Mouse (Mus musculus) lung, embryonic 15.5 days (tissue): ENCODE measurements around the gene Ypel3. TPM values are rescaled to one million over a fixed set of nuclear protein-coding genes. Genes with fewer than 3 reads are reported as not detected.
A peak's percentile ranks its signal among the peaks of the same experiment; 100 is the strongest.
"Not testable (repeated sequence)": the region's sequence is repeated elsewhere in the genome, so short reads cannot be mapped to it uniquely, and the experiment has no call there.

Experiments used
- ATAC-seq: fragments of 200-750 bp; cut with Nextera tagmentation; 2 replicates; pipeline ENCODE4 v1.8.0; 2017; ENCODE audit warnings: moderate number of reproducible peaks, borderline replicate concordance; ENCODE audit not compliant: low FRiP score, low TSS enrichment; ENCODE audit errors: extremely low read depth
- H3K27ac ChIP-seq: fragments of 300-500 bp; sonication (generic); 2 replicates; pipeline ENCODE4 v1.5.1; 2015; ENCODE audit warnings: moderate library complexity, mild to moderate bottlenecking, inconsistent platforms
- H3K27me3 ChIP-seq: fragments of 300-500 bp; sonication (generic); 2 replicates; pipeline ENCODE4 v1.6.1; 2015; ENCODE audit warnings: inconsistent platforms
- H3K36me3 ChIP-seq: fragments of 300-500 bp; sonication (generic); 2 replicates; pipeline ENCODE4 v1.6.1; 2015; ENCODE audit warnings: inconsistent platforms
- H3K4me1 ChIP-seq: fragments of 300-500 bp; sonication (generic); 2 replicates; pipeline ENCODE4 v1.6.1; 2015; ENCODE audit warnings: inconsistent platforms
- H3K4me2 ChIP-seq: fragments of 300-500 bp; sonication (generic); 2 replicates; pipeline ENCODE4 v1.6.1; 2015; ENCODE audit warnings: inconsistent platforms, mild to moderate bottlenecking, moderate library complexity
- H3K4me3 ChIP-seq: fragments of 300-500 bp; sonication (generic); 2 replicates; pipeline ENCODE4 v1.5.1; 2015; ENCODE audit warnings: mild to moderate bottlenecking, inconsistent platforms
- H3K9ac ChIP-seq: fragments of 300-500 bp; sonication (generic); 2 replicates; pipeline ENCODE4 v1.6.1; 2015; ENCODE audit warnings: inconsistent platforms
- H3K9me3 ChIP-seq: fragments of 300-500 bp; sonication (generic); 2 replicates; pipeline ENCODE4 v1.6.1; 2016; ENCODE audit warnings: inconsistent platforms
- WGBS: fragments of 180-500 bp; shearing (Covaris S2); methylation state at CpG from one replicate; pipeline ENCODE4 v1.1.7; 2015; 5-methylcytosine and 5-hydroxymethylcytosine counted together
- polyA plus RNA-seq: library from polyadenylated mRNA; unstranded; fragments of >200 nt; fragmentation: Nextera tagmentation; extraction: Ambion mirVana; gene quantifications from 2 replicates; pipeline ENCODE4 v1.2.1, GENCODE M21; 2015

The Ypel3 gene
- 90.3 and 96.2 TPM in 2 replicates for polyA plus RNA-seq

- Histone ChIP-seq H3K27me3 (no peaks in the 10 kb centered on the region), H3K4me2 (peak within 1 kb of the TSS; percentile 95), H3K9me3 (no peaks in the 10 kb centered on the region), H3K36me3 (peaks cover 16% of the 10 kb centered on the region), H3K4me1 (peaks cover 58% of the 10 kb centered on the region), H3K27ac (peak within 1 kb of the TSS; percentile 84), H3K4me3 (peak within 1 kb of the TSS; percentile 77), H3K9ac (peak within 1 kb of the TSS; percentile 84)
- ATAC-seq: peak; percentile 89
- WGBS: under 1% methylated on average over 34 of the region's 37 CpGs
These were observed at the start of gene Ypel3 for GRCm38 (mm10) chr7:126776598-126777057. Ypel3 (plus strand) TSS chr7:126776955.

DNA sequence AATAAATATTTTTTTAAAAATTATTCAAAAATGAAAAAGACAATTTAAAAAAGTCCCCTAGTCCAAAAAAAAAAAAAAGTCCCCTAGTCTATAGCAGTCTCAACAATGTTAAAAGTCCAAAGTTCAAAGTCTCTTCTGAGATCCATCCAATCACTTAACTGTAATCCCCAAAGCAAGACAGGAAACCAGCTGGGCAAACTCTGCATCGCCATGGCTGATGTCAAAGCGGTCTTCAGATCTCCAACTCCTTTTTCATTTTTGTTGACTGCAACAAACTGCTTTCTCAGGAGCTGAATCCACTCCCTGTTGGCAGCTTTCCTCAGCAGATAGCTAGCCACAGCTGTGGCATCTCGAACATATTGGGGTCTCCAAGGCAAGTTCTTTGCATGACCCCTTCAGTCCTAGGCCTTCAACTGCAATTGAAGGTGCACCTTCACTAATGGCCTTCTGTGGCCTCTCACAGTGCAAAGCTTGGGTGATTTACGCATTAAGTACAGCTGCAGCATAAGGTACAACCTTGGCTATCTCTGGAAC lies 46.4 kb upstream of the Ypel3 start:
- H3K4me1 ChIP-seq, H3K4me2 ChIP-seq, H3K4me3 ChIP-seq, H3K27me3 ChIP-seq, H3K36me3 ChIP-seq, H3K9ac ChIP-seq, H3K9me3 ChIP-seq: not testable (repeated sequence)
- 46% methylated on average over 4 of the region's 4 CpGs for WGBS
- 0 out of 2 replicates have a peak overlapping the region, but pooled peaks have one; percentile 12 for H3K27ac ChIP-seq
- ATAC-seq: peak; percentile 76; the same call in 1 of the 2 replicates

- H3K36me3 ChIP-seq: no peaks in the 10 kb centered on the region
- H3K4me2 ChIP-seq: no peak overlapping the region
- no peaks in the 10 kb centered on the region for H3K27me3 ChIP-seq
- H3K4me3 ChIP-seq: no peak overlapping the region
- H3K27ac ChIP-seq: no peak overlapping the region
- H3K9me3 ChIP-seq: no peaks in the 10 kb centered on the region
- peaks cover 4% of the 10 kb centered on the region; the same call in 1 of the 2 replicates for H3K4me1 ChIP-seq
- ATAC-seq: no peak
- 69% methylated on average over 8 of the region's 8 CpGs for WGBS
- H3K9ac ChIP-seq: no peak overlapping the region
These were observed 40.6 kb upstream of the Ypel3 start for GRCm38 (mm10) chr7:126736122-126736521.

GRCm38 (mm10) chr7:126739551-126739950 lies 37.2 kb upstream of the Ypel3 start:
- peaks cover 4% of the 10 kb centered on the region; the same call in 1 of the 2 replicates for H3K4me1 ChIP-seq
- H3K36me3 ChIP-seq: no peaks in the 10 kb centered on the region
- no peak overlapping the region for H3K4me3 ChIP-seq
- H3K27ac ChIP-seq: no peak overlapping the region
- no peak overlapping the region for H3K9ac ChIP-seq
- 78% methylated on average over 17 of the region's 17 CpGs for WGBS
- no peak for ATAC-seq
- no peaks in the 10 kb centered on the region for H3K9me3 ChIP-seq
- H3K27me3 ChIP-seq: no peaks in the 10 kb centered on the region
- H3K4me2 ChIP-seq: no peak overlapping the region

DNA sequence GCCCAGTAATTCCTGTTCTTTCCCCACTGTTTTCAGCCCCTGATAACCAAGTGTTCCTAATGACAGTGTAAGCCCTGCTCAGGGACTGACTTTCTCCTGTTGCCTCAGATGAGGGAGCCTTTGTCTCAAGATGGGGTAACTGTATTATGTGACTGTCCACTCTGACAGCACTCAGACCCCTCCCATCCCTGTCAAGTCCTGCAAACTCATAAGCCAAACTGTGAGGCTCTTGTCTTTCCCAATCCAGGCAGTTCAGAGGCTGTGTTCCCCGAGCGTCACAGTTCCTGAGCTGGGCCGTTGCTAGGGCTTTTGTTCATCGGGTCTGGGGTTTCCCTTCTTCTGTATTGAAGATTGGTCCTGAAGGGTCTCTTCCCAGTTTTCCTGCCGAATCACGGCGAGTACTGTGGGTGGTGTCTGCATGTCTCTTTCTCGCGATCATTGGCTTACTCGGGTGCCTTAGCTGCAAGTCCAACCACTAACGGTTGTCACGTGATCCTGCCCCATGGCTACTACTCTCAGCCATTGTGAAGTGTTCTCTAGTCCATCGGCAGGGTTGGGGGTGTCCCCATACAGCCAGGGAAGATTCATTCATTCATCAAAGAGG lies 36.5 kb upstream of the Ypel3 start:
- 77% methylated on average over 13 of the region's 13 CpGs for WGBS
- Histone ChIP-seq H3K4me2 (no peak overlapping the region), H3K9me3 (no peaks in the 10 kb centered on the region), H3K9ac (no peak overlapping the region), H3K27me3 (no peaks in the 10 kb centered on the region), H3K36me3 (no peaks in the 10 kb centered on the region), H3K27ac (no peak overlapping the region), H3K4me1 (peaks cover 4% of the 10 kb centered on the region; the same call in 1 of the 2 replicates), H3K4me3 (no peak overlapping the region)
- ATAC-seq: no peak

DNA sequence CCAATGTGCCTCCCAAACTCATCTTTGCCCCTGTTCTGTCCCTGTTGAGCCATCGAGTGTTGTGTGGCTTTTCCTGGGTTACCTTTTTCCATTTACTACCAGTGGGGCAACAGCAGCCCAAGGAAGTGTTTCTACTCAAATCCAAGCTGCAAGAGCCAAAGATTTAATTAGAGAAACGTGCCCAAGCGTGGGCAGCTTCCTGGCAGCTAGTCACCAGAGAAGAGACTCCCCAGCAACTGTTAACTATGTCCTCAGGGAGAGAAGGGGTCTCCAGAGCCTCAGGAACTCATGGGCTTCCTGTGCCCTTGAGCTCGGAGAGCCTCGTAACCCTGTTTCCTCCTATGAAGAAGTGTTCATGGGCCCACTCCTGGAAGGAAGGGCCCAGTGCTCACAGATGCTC lies 35.8 kb upstream of the Ypel3 start:
- ATAC-seq: no peak
- Histone ChIP-seq H3K4me1 (peaks cover 4% of the 10 kb centered on the region; the same call in 1 of the 2 replicates), H3K4me2 (no peak overlapping the region), H3K4me3 (no peak overlapping the region), H3K36me3 (no peaks in the 10 kb centered on the region), H3K27me3 (no peaks in the 10 kb centered on the region), H3K27ac (no peak overlapping the region), H3K9me3 (no peaks in the 10 kb centered on the region), H3K9ac (no peak overlapping the region)
- WGBS: 70% methylated on average over 5 of the region's 5 CpGs

GRCm38 (mm10) chr7:126741452-126741851 lies 35.3 kb upstream of the Ypel3 start:
- no peak overlapping the region for H3K27ac ChIP-seq
- no peak overlapping the region for H3K4me2 ChIP-seq
- H3K4me1 ChIP-seq: peaks cover 4% of the 10 kb centered on the region; the same call in 1 of the 2 replicates
- H3K4me3 ChIP-seq: no peak overlapping the region
- H3K27me3 ChIP-seq: no peaks in the 10 kb centered on the region
- H3K9ac ChIP-seq: no peak overlapping the region
- no peak for ATAC-seq
- no peaks in the 10 kb centered on the region for H3K36me3 ChIP-seq
- H3K9me3 ChIP-seq: no peaks in the 10 kb centered on the region
- 84% methylated on average over 5 of the region's 5 CpGs for WGBS

GRCm38 (mm10) chr7:126741964-126742482 lies 34.7 kb upstream of the Ypel3 start:
- H3K36me3 ChIP-seq: no peaks in the 10 kb centered on the region
- H3K4me1 ChIP-seq: peaks cover 4% of the 10 kb centered on the region; the same call in 1 of the 2 replicates
- no peak overlapping the region for H3K27ac ChIP-seq
- H3K4me3 ChIP-seq: no peak overlapping the region
- no peak for ATAC-seq
- H3K9me3 ChIP-seq: no peaks in the 10 kb centered on the region
- WGBS: 88% methylated on average over 13 of the region's 13 CpGs
- no peaks in the 10 kb centered on the region for H3K27me3 ChIP-seq
- no peak overlapping the region for H3K9ac ChIP-seq
- no peak overlapping the region for H3K4me2 ChIP-seq

- H3K4me2 ChIP-seq: no peak overlapping the region
- H3K9ac ChIP-seq: no peak overlapping the region
- H3K36me3 ChIP-seq: no peaks in the 10 kb centered on the region
- WGBS: 83% methylated on average over 12 of the region's 12 CpGs
- no peaks in the 10 kb centered on the region for H3K9me3 ChIP-seq
- no peak for ATAC-seq
- H3K4me3 ChIP-seq: no peak overlapping the region
- no peaks in the 10 kb centered on the region for H3K27me3 ChIP-seq
- H3K27ac ChIP-seq: no peak overlapping the region
- peaks cover 11% of the 10 kb centered on the region; the same call in 1 of the 2 replicates for H3K4me1 ChIP-seq
These were observed 30.7 kb upstream of the Ypel3 start for GRCm38 (mm10) chr7:126746066-126746465.

GRCm38 (mm10) chr7:126746798-126747197 lies 30.0 kb upstream of the Ypel3 start:
- no peaks in the 10 kb centered on the region for H3K36me3 ChIP-seq
- H3K9me3 ChIP-seq: no peaks in the 10 kb centered on the region
- no peak overlapping the region for H3K27ac ChIP-seq
- no peaks in the 10 kb centered on the region for H3K27me3 ChIP-seq
- no peak for ATAC-seq
- whole genome bisulfite sequencing: 14% methylated on average over 6 of the region's 6 CpGs
- H3K4me1 ChIP-seq: peaks cover 11% of the 10 kb centered on the region; the same call in 1 of the 2 replicates
- no peak overlapping the region for H3K9ac ChIP-seq
- no peak overlapping the region for H3K4me3 ChIP-seq
- H3K4me2 ChIP-seq: no peak overlapping the region

- 61% methylated on average over 7 of the region's 7 CpGs for WGBS
- no peak for ATAC-seq
- peak overlapping the region; percentile 19; the same call in 1 of the 2 replicates for H3K27ac ChIP-seq
- H3K9ac ChIP-seq: no peak overlapping the region
- H3K4me1 ChIP-seq: peaks cover 11% of the 10 kb centered on the region; the same call in 1 of the 2 replicates
- no peaks in the 10 kb centered on the region for H3K36me3 ChIP-seq
- no peak overlapping the region for H3K4me3 ChIP-seq
- H3K4me2 ChIP-seq: no peak overlapping the region
- no peaks in the 10 kb centered on the region for H3K27me3 ChIP-seq
- H3K9me3 ChIP-seq: no peaks in the 10 kb centered on the region
These were observed 27.9 kb upstream of the Ypel3 start for GRCm38 (mm10) chr7:126748824-126749223.
